Mouse (Mus musculus) midbrain, embryonic 12.5 days (tissue): ENCODE data around the gene Hpd. TPM values are rescaled to one million over a fixed set of nuclear protein-coding genes. Genes with fewer than 3 reads are reported as not detected.

Source experiments
- ATAC-seq: fragments of 200-750 bp; cut with Nextera tagmentation; 2 replicates; pipeline ENCODE4 v1.8.0; 2017; ENCODE audit warnings: low read depth, moderate TSS enrichment, moderate library complexity; ENCODE audit not compliant: low FRiP score
- H3K27ac ChIP-seq: fragments of 300-500 bp; sonication (generic); replicated peaks from 2 replicates; pipeline ENCODE4 v1.5.1; 2016; ENCODE audit warnings: mild to moderate bottlenecking
- H3K27me3 ChIP-seq: fragments of 300-500 bp; sonication (generic); 2 replicates; pipeline ENCODE4 v1.6.1; 2016; ENCODE audit warnings: mild to moderate bottlenecking
- H3K36me3 ChIP-seq: fragments of 300-500 bp; sonication (generic); 2 replicates; pipeline ENCODE4 v1.6.1; 2016
- H3K4me1 ChIP-seq: fragments of 300-500 bp; sonication (generic); 2 replicates; pipeline ENCODE4 v1.6.1; 2016
- H3K4me2 ChIP-seq: fragments of 300-500 bp; sonication (generic); replicated peaks from 2 replicates; pipeline ENCODE4 v1.6.1; 2016; ENCODE audit warnings: mild to moderate bottlenecking, moderate library complexity
- H3K4me3 ChIP-seq: fragments of 300-500 bp; sonication (generic); 2 replicates; pipeline ENCODE4 v1.5.1; 2016; ENCODE audit warnings: mild to moderate bottlenecking
- H3K9ac ChIP-seq: fragments of 300-500 bp; sonication (generic); replicated peaks from 2 replicates; pipeline ENCODE4 v1.6.1; 2016; ENCODE audit warnings: mild to moderate bottlenecking, moderate library complexity
- H3K9me3 ChIP-seq: fragments of 300-500 bp; sonication (generic); 2 replicates; pipeline ENCODE4 v1.6.1; 2016; ENCODE audit warnings: mild to moderate bottlenecking
- WGBS: fragments of 180-500 bp; shearing (Covaris S2); methylation state at CpG from one replicate; pipeline ENCODE4 v1.1.7; 2016; 5-methylcytosine and 5-hydroxymethylcytosine counted together
- polyA plus RNA-seq: library from polyadenylated mRNA; unstranded; fragments of >200 nt; fragmentation: Nextera tagmentation; extraction: Ambion mirVana; gene quantifications from 2 replicates; pipeline ENCODE4 v1.2.1, GENCODE M21; 2016

Hpd gene
- polyA plus RNA-seq, 1 experiment from 2014 or later, result not detected

DNA sequence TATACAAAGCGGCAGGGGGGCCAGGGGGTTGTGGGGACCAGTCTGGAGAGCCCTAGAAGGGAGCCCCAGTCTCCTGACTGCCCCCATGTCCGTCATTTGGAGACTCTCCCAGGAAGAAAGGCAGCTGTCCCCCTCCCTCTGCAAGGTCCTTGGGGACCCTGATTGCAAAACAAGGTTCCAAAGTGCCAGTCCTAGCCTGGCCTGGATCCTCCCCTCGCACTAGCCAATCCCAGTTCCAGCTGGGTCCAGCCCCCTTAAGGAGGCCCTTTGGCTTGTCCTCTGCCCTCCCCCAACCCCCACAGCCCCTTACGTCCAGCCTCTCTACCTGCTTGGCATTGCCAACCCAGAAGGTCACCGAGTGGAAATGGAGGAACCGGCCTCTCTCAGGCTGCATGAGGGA, 991 bp downstream of the Hpd start:
- H3K4me1 ChIP-seq, result no peaks in the 10 kb centered on the region
- H3K9me3 ChIP-seq, result 0 out of 2 replicates have a peak, but pooled peaks cover 5% of the 10 kb centered on the region
- H3K4me2 ChIP-seq, result no peak overlapping the region
- H3K27ac ChIP-seq, result no peak overlapping the region
- H3K9ac ChIP-seq, result no peak overlapping the region
- H3K36me3 ChIP-seq, result no peaks in the 10 kb centered on the region
- H3K4me3 ChIP-seq, result no peak overlapping the region
- WGBS, result 73% methylated on average over 6 of the region's 6 CpGs
- ATAC-seq, result no peak
- H3K27me3 ChIP-seq, result no peaks in the 10 kb centered on the region

DNA sequence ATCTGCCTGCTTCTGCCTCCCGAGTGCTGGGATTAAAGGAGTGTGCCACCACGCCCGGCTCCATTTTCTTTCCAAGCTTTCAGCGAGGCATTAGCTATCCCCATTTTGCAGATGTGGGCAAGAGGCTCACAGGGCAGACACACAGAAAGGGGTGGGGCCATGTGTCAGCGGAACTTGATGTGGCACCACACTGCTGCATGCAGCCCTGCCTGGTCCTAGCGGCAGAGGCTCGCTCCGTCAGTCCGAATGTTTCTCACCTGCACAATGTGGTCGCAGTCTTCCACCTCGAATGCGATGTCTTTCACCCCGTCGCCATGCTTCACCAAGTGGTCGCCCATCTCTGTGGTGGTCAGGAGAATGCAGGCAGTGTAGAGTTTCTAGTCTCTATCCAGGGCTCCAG, 2.1 kb downstream of the Hpd start:
- no peak overlapping the region for H3K4me3 ChIP-seq
- no peaks in the 10 kb centered on the region for H3K27me3 ChIP-seq
- no peak for ATAC-seq
- H3K9ac ChIP-seq, result no peak overlapping the region
- H3K4me2 ChIP-seq, result no peak overlapping the region
- 94% methylated on average over 15 of the region's 15 CpGs for WGBS
- no peaks in the 10 kb centered on the region for H3K36me3 ChIP-seq
- H3K4me1 ChIP-seq, result no peaks in the 10 kb centered on the region
- H3K9me3 ChIP-seq, result 0 out of 2 replicates have a peak, but pooled peaks cover 5% of the 10 kb centered on the region
- H3K27ac ChIP-seq, result no peak overlapping the region

DNA sequence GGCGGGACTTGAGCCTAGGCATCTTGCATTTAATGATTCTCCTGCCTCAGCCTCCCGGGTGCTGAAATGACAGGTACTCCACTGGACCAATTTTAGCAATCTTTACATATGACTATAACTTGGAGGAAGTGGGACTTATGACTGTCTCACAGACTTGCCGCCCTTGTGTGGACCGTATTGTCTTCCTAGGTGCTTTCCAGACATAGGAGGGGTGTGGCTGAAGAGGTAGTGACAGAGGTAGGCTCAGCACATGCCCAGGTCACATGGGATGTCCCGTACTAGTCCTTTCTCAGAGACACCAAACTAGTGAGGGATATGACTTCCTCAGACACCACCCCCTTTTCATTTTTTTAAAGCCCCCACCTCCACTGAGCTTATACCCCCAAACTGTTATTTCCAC, 3.7 kb downstream of the Hpd start:
- Histone ChIP-seq H3K27me3 (no peaks in the 10 kb centered on the region), H3K4me3 (no peak overlapping the region), H3K9me3 (0 out of 2 replicates have a peak, but pooled peaks cover 5% of the 10 kb centered on the region), H3K36me3 (no peaks in the 10 kb centered on the region), H3K9ac (no peak overlapping the region), H3K4me1 (no peaks in the 10 kb centered on the region), H3K27ac (no peak overlapping the region), H3K4me2 (no peak overlapping the region)
- WGBS, result 96% methylated on average over 5 of the region's 5 CpGs
- no peak for ATAC-seq

DNA sequence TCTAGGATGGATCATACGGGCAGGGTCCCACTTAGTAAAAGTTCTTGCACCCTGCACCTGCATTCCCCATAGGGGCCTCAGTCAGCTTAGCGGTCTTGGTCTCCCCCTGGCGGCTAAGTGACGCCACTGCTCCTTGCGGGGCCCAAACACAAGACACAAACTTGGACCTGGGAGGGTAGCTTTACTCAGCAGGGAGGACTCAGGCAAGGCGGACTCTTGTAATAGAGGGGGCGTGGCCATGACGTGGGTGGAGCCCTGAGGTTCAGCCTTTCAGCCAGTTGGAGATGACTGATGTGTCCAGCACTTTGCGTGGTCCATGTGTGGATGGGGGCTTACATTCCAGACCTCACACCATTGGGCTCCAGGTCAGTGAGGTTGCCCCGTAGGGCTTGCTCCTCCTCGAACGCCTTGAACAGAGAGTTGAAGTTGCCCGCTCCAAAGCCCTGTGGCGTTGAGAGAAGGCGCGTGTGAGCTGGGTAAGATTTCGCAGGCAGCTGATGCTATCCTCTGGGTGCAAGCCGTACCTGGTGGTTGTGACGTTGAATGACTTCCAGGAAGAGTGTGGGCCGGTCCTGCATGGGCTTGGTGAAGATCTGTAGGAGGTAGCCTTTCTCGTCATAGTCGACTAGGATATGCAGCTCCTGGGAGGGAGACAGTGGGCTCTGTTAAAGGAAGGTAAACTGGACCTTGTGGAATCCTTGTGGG, 10.7 kb downstream of the Hpd start:
- 16% methylated on average over 22 of the region's 22 CpGs for WGBS
- Histone ChIP-seq H3K4me2 (peak overlapping the region; percentile 43), H3K27me3 (0 out of 2 replicates have a peak, but pooled peaks cover 6% of the 10 kb centered on the region), H3K36me3 (peaks cover 3% of the 10 kb centered on the region), H3K4me1 (0 out of 2 replicates have a peak, but pooled peaks cover 4% of the 10 kb centered on the region), H3K9ac (no peak overlapping the region), H3K27ac (no peak overlapping the region), H3K4me3 (peak overlapping the region; percentile 5; the same call in 1 of the 2 replicates), H3K9me3 (no peaks in the 10 kb centered on the region)
- peak; percentile 60 for ATAC-seq

DNA sequence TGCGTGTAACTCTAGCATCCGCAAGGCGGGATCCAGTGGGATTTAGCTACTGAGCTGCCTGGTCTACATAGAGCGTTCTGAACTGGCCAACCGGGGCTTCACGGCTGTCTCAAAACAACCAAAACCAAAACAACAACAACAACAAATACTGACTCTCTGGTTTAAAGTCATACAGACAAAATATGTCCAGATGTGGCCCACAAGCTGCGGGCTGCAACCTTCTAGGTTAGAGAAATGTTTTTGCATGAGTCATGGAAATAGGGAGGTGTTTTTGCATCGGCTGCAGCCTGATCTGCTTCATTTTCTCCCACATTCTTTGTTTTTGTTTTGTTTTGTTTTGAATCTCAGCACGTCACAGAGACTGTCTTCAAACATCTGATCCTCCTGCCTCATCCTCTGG, 12.2 kb downstream of the Hpd start:
- no peak overlapping the region for H3K9ac ChIP-seq
- 0 out of 2 replicates have a peak overlapping the region, but pooled peaks have one; percentile 15 for H3K27ac ChIP-seq
- peaks cover 16% of the 10 kb centered on the region for H3K36me3 ChIP-seq
- no peak overlapping the region for H3K4me3 ChIP-seq
- ATAC-seq, result no peak
- H3K4me1 ChIP-seq, result 0 out of 2 replicates have a peak, but pooled peaks cover 4% of the 10 kb centered on the region
- no peak overlapping the region for H3K4me2 ChIP-seq
- 0 out of 2 replicates have a peak, but pooled peaks cover 6% of the 10 kb centered on the region for H3K27me3 ChIP-seq
- 78% methylated on average over 9 of the region's 9 CpGs for WGBS
- H3K9me3 ChIP-seq, result no peaks in the 10 kb centered on the region

GRCm38 (mm10) chr5:123169284-123169683, 13.2 kb downstream of the Hpd start, which contains the start of gene Psmd9:
Psmd9 (plus strand) TSS chr5:123169413.
- Histone ChIP-seq H3K4me3 (no peak within 1 kb of the TSS), H3K36me3 (peaks cover 21% of the 10 kb centered on the region), H3K4me1 (0 out of 2 replicates have a peak, but pooled peaks cover 4% of the 10 kb centered on the region), H3K27me3 (0 out of 2 replicates have a peak, but pooled peaks cover 6% of the 10 kb centered on the region), H3K9me3 (no peaks in the 10 kb centered on the region), H3K9ac (no peak within 1 kb of the TSS), H3K27ac (0 out of 2 replicates have a peak within 1 kb of the TSS, but pooled peaks have one; percentile 15), H3K4me2 (no peak within 1 kb of the TSS)
- 90% methylated on average over 5 of the region's 5 CpGs for WGBS
- ATAC-seq, result no peak

GRCm38 (mm10) chr5:123167591-123167990, 14.9 kb downstream of the Hpd start:
- no peak overlapping the region for H3K27ac ChIP-seq
- no peaks in the 10 kb centered on the region for H3K9me3 ChIP-seq
- no peak overlapping the region for H3K4me3 ChIP-seq
- H3K27me3 ChIP-seq, result 0 out of 2 replicates have a peak, but pooled peaks cover 3% of the 10 kb centered on the region
- H3K36me3 ChIP-seq, result peaks cover 38% of the 10 kb centered on the region
- H3K4me2 ChIP-seq, result no peak overlapping the region
- no peak overlapping the region for H3K9ac ChIP-seq
- 75% methylated on average over 5 of the region's 5 CpGs for WGBS
- H3K4me1 ChIP-seq, result 0 out of 2 replicates have a peak, but pooled peaks cover 4% of the 10 kb centered on the region
- ATAC-seq, result no peak

- ATAC-seq, result no peak
- Histone ChIP-seq H3K27me3 (no peaks in the 10 kb centered on the region), H3K4me2 (no peak overlapping the region), H3K36me3 (peaks cover 50% of the 10 kb centered on the region), H3K9me3 (no peaks in the 10 kb centered on the region), H3K4me3 (no peak overlapping the region), H3K4me1 (0 out of 2 replicates have a peak, but pooled peaks cover 3% of the 10 kb centered on the region), H3K27ac (no peak overlapping the region), H3K9ac (no peak overlapping the region)
- 88% methylated on average over 10 of the region's 10 CpGs for WGBS
Measured at GRCm38 (mm10) chr5:123166437-123166836, 16.1 kb downstream of the Hpd start.

GRCm38 (mm10) chr5:123162942-123163341, 19.6 kb downstream of the Hpd start:
- no peak for ATAC-seq
- Histone ChIP-seq H3K27me3 (no peaks in the 10 kb centered on the region), H3K4me2 (no peak overlapping the region), H3K27ac (no peak overlapping the region), H3K4me1 (no peaks in the 10 kb centered on the region), H3K4me3 (no peak overlapping the region), H3K9ac (no peak overlapping the region), H3K36me3 (peaks cover 85% of the 10 kb centered on the region), H3K9me3 (no peaks in the 10 kb centered on the region)
- 86% methylated on average over 9 of the region's 9 CpGs for WGBS

DNA sequence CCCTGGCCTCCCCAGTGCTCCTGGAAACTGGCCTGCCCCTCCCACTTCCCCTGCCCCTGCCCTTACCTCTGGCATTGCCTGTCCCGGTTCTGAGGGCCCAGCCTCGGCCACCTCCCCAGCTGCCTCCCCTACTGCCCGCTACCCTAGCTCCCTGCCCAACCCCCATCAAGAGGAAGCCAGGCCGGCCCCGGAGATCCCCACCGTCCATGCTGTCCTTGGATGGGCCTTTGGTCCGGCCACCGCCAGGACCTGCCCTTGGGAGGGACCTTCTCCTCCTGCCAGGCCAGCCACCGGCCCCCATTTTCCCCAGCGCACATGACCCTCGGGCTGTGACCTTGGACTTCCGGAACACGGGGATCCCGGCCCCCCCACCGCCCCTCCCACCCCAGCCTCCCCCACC, 22.2 kb downstream of the Hpd start:
- Histone ChIP-seq H3K4me3 (no peak overlapping the region), H3K9ac (no peak overlapping the region), H3K27ac (no peak overlapping the region), H3K9me3 (no peaks in the 10 kb centered on the region), H3K4me1 (no peaks in the 10 kb centered on the region), H3K4me2 (no peak overlapping the region), H3K27me3 (no peaks in the 10 kb centered on the region), H3K36me3 (peaks cover 83% of the 10 kb centered on the region)
- 93% methylated on average over 15 of the region's 15 CpGs for WGBS
- no peak for ATAC-seq

DNA sequence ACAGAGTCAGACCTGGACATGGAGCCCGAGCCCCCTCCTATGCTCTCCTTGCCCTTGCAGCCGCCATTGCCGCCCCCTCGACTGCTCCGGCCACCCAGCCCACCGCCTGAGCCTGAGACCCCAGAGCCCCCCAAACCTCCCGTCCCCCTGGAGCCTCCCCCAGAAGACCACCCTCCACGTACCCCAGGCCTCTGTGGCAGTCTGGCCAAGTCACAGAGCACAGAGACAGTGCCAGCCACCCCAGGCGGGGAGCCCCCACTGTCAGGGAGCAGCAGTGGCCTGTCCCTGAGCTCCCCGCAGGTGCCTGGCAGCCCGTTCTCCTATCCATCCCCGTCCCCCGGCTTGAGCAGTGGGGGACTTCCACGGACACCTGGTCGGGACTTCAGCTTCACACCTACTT, 22.7 kb downstream of the Hpd start:
- Histone ChIP-seq H3K9me3 (no peaks in the 10 kb centered on the region), H3K4me3 (no peak overlapping the region), H3K27me3 (no peaks in the 10 kb centered on the region), H3K9ac (no peak overlapping the region), H3K27ac (no peak overlapping the region), H3K4me1 (no peaks in the 10 kb centered on the region), H3K4me2 (no peak overlapping the region), H3K36me3 (peaks cover 88% of the 10 kb centered on the region)
- WGBS, result 94% methylated on average over 15 of the region's 15 CpGs
- ATAC-seq, result no peak

DNA sequence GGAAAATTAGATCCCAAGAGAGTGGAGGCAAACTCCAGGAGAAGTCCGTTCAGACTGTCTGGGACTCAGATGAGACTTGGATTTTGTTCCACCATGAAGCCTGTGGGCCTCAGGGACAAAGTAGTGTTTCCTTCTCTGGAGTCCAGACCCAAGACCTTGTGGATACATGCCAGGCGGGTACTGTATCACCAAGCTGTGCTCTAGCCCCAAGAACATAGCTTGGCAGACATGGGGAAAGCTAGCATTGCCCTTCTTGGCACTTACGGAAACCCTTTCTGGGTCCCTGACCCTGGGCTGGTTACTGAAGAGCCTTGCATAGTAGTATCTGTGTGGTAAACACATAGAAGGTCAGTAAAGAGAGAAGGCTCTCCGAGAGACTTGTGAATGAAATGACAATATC, 23.1 kb downstream of the Hpd start:
- peaks cover 88% of the 10 kb centered on the region for H3K36me3 ChIP-seq
- 92% methylated on average over 4 of the region's 4 CpGs for WGBS

More for the DNA sequence above, 23.1 kb downstream of the Hpd start:
- H3K4me2 ChIP-seq, result no peak overlapping the region
- no peaks in the 10 kb centered on the region for H3K27me3 ChIP-seq
- H3K4me3 ChIP-seq, result no peak overlapping the region
- H3K9ac ChIP-seq, result no peak overlapping the region
- no peaks in the 10 kb centered on the region for H3K4me1 ChIP-seq
- H3K9me3 ChIP-seq, result no peaks in the 10 kb centered on the region
- H3K27ac ChIP-seq, result no peak overlapping the region
- ATAC-seq, result no peak
